Mouse (Mus musculus): Measurements from ENCODE around the gene Tspan18.
A peak's percentile ranks its signal among the peaks of the same experiment; 100 is the strongest.

Tspan18 gene

DNA sequence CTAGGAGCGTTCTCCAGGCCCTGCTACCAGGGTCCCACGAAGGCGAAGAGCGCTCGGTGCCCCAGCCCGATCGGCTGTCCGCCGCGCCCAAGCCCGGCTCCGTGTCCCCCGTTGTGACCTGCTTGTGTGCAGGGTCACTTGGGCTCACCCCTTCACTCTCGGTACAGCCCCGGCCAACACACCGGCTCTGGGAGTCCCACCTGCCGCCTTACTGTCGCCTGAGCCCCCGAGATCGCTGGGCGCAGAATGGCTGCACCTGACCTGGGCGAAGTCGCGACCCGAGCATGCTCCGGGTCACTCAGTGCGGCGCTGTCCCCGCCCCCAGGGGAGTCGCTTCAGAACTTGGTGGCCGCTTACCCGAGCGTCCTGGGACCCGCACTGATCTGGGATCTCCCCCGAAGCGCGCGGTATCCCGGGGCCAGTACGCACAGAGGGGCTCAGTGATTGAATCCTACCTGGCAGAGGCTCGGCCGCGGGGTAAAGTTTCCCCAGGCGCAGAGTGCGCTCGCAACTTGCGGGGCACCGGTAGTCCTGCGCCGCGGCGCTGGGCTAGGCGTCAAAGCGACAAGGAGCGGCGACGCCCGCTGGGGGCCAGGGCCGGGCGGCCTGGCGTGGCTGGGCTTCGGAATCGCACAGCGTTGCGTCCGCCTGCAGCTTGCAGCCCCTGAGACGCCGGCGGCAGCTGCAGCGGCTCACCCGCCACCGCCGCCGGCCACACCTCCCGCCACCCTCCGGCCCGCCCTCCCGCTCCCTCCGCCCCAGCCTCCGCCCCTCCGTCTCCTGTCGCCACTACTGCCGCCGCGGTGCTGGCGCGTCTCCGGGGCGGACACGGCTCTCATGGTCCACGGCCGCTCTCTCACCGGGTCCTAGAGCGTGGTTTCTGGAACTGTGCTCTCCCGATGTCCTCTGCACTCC is at the start of gene Tspan18:
Gene Tspan18 (minus strand): TSS at position 689 of the 915 bp plus-strand sequence.
- DNase-seq (ENCODE audit: low read depth, low spot score), result peak; percentile 27

DNA sequence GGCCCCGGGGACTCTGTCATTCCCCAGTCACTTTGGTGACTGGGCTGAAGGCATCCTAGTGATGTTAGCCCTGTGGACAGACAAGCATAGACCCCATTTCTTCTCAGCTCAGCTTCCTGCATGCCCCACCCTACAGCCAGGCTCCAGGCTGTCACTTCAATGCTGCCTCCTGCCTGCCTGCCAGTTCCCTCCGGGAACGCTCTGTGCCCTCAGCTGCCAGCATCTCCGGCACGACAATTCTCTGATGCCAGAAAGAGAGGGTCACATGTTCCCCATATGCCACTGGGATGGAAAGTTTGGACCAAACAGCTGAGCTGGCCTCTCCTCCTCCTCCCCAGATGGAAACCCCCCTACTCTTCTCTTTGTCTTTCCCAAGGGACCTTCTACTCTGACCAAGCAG is 49.5 kb upstream of the Tspan18 start:
- DNase-seq (ENCODE audit: low read depth, low spot score), result no peak

DNA sequence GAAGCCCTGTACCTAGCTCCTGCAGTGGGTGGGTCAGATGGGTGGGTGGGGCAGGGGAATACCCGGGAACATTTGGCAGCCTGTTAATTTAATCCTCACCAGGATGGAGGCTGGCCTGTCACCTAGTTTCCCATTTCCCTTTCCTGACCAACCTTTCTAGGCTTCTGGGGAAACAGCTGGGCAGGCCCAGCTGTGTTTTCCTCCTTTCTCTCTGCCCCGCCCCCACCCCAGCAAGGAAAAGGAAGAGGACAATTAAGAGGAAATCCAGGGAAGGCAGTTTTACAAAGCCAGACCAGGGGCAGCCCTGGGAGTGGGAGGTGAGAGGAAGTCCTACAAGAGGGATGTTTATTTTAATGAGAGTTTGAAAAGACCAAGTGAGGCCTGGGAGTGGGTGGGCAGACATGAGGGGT is 46.4 kb upstream of the Tspan18 start:
- DNase-seq (ENCODE audit: low read depth, low spot score), result no peak

DNA sequence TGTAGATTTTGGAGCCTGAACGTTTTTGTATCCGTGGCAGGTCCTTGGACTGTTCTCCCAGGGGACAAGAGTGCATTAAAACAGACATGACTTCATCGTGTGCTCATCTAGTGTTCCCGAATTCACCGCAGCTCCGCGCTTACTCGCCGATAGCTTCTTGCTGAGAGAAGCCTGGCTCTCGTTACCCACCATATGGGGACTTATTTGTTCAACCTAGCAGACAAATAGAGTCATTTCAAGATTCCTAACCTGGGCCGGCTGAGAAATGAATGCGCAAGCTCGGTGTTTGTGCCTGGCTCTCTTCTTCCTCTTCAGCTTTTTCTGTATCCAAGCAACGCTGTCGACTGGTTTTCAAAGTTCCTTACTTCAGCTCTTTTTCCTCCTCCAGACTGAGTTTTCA is 43.5 kb upstream of the Tspan18 start:
- no peak for DNase-seq (ENCODE audit: low read depth, low spot score)

DNA sequence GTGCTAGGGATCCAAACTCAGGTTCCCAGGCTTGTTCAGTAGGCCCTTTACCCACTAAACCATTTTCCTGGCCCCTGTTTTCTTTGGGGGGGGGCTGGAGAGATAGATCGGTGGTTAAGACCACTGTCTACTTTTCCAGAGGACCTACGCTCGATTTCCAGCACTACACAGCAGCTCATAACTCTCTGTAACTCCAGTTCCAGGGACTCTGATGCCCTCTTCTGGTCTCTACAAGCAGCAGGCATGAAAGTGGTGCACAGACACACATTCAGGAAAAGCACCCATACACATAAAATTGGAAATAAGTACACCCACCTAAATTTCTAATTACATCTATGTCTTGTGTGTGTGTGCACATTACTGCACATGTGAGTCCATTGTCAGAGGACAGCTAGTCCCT is 42.9 kb upstream of the Tspan18 start:
- no peak for DNase-seq (ENCODE audit: low read depth, low spot score)

DNA sequence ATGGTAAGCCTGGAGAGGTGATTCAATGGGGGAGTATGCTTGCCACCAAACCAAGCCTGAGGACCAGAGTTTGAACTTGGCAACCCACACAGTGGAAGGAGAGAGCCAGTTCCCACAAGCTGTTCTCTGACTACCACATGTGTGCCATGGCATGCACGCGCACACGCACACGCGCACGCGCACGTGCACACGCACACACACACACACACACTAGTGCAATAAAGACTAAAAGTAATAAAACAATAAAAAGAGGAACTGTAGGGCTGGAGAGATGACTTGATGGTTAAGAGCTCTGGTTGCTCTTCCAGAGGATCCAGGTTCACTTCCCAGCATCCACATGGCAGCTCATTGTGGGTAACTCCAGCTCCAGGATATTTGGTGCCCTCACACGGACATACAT is 38.6 kb upstream of the Tspan18 start:
- no peak for DNase-seq (ENCODE audit: low read depth, low spot score)

DNA sequence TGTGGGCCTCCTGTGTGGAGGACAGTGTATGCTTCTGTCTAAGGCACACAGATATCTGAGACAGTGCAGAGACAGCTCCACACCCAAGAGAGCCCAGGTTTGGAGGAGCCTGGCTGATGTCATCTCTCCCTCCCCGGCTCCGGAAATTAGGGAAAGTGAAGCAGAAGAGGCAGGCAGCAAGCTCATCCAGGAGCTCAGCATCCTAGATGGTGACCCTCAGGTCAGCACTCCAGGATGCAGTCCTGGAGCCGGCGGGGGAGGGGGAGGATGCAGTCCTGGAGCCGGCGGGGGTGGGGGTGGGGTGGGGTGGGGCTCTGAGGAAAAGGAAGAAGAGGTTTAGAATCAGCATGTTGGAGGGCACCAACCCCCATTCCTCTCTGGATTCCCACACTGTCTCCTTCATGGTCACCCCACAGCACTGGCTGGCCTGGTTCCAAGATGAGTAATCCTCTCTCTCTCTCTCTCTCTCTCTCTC is 37.8 kb upstream of the Tspan18 start:
- DNase-seq (ENCODE audit: low read depth, low spot score), result no peak

DNA sequence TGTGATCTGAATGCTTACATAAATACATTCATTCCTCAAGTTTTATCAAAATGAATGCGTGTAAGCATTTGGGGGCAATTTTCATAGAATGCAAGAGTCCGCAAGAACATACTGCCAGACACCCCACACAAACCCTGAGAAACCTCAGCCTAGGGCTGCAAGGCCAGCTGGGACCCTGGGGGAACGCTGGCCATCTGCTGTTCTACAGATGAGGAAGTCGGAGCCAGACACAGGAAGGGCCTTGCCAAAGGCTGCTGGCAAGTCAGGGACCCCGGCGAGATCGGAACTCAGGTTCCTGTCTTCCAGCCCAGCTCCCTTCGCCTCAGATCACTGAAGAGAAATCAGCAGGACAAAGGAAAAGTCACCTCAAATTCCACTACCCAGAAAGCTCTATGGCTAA is 34.6 kb upstream of the Tspan18 start:
- DNase-seq (ENCODE audit: low read depth, low spot score), result no peak

DNA sequence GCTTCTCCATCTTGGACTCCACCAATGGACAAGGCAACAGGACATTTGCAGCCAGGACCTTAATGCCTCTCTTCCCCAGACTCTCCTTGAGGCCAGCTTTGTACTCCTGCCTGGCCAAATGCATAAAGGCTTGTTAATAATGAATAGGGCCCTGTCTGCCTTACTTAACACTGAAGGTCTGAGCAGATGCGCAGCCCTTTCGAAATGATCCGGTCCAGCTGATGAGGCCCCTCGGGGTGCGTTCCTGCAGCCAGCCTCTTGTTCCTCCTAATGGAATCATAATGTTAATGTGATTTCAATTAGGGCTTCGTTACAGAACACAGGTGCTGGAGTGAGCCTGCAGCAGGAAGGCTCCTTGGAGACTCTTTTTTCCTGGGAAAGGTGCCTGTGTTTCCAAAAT is 33.7 kb upstream of the Tspan18 start:
- no peak for DNase-seq (ENCODE audit: low read depth, low spot score)

DNA sequence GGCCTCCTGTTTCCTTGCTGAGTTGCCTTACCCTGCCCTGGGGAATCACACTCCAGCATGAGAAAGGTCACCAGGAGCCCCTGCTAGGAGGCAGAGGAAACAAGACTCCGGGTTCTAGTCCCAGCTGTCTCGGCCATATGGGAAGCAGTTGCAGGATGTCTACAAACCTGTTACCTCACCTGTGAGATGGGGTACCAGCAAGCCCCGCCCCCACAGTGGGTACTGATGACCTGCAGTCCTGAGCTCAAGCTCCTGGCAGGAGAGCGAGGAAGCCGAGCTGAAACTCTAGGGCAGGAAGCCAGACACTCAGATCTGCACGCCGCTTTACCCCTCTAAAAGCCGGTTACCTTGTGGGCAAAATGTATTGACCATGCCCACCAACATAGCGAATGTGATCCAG is 31.1 kb upstream of the Tspan18 start:
- DNase-seq (ENCODE audit: low read depth, low spot score), result no peak

DNA sequence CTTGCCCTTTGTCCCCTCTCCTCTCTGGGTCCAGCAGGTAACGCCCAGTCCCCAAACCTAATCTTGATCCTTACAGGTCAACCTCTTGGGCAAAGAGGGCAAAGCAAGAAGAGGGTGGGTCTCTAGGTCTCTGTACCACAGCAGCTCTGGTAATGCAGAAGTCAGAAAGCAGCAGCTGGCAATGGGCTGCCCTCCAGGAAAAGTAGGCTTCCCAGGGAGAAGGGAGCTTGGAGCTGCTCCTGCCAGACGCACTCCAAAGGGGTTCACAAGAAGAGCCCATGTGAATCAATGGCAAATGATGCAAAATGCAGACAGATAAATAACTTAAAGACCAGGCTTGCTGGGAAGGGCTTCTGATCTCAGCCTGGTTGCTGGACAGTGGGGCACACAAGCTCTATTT is 30.6 kb upstream of the Tspan18 start:
- DNase-seq (ENCODE audit: low read depth, low spot score), result no peak

DNA sequence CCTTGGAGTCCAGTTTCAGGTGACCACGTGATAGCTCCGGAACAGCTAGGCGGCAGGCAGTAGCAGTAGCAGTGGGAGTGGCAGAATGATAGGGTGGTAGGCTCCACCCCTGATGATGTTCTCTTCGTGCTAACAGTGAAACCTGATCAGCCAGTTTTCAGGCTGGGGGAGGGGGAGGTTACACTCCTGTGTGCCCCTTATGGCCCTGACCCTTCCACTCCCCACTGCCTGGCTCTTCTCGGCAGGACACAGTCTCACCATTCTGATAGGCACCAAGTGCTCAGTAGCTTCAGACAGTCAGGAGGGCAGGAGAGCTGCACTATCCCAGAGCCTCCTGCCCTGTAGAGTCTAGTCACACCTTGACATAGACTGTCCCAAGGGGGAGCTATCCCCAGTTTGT is 27.1 kb upstream of the Tspan18 start:
- no peak for DNase-seq (ENCODE audit: low read depth, low spot score)

DNA sequence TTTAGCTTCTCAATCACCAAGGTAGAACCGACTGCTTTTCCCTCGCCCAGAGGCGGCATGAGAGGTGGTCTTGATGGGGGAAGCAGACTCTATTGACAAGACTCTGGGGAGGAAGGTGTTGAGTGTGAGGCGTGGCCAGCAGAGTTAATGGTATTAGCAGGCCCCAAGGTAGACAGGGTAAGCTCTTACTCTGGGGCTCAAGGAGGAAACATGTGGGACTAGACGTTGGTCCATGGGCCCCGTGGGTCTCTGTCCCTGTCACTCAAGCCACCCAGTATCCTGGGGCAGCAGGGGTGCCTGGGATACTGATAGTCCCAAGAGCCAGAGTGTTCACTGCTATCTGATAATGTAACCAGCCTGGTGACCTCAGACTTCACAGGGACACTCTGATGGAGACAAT is 26.0 kb upstream of the Tspan18 start:
- DNase-seq (ENCODE audit: low read depth, low spot score), result no peak

DNA sequence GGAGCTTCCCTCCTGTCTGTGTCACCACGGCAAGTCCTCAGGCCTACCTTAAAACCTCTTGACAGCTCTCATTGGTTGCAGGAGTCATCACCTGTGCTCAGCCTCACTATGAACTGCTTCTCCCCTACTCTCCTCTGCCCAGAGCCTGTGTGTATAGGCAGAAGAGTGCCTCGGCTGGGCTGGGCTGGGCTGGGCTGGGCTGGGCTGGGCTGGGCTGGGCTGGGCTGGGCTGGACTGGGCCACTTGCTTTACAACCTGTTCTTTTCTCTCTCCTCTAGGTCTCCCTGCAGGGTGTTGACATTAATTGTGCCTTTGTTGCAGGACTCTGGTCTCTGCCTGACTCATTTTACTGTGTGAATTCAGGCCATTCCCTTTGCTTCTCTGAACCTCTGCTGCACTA is 23.1 kb upstream of the Tspan18 start:
- DNase-seq (ENCODE audit: low read depth, low spot score), result no peak

DNA sequence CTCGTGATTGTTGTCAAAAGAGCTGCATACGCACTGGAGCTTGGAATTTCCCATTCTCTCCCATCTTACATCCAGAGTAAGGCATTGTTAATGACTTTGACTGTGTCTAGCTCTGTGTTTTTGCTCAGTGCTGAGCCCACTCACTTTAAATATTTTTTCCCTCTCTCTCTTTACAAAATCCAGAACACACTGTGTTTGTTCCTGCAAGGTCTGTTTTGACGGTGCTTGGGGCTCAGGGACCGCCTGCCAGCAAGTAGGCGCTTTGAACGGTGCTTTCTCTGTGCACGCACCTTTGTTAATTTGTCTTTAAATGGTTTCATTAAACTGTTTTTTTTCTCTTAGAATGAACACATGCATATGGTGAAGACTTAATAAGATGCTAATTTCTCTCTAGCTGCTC is 21.5 kb upstream of the Tspan18 start:
- DNase-seq (ENCODE audit: low read depth, low spot score), result no peak

DNA sequence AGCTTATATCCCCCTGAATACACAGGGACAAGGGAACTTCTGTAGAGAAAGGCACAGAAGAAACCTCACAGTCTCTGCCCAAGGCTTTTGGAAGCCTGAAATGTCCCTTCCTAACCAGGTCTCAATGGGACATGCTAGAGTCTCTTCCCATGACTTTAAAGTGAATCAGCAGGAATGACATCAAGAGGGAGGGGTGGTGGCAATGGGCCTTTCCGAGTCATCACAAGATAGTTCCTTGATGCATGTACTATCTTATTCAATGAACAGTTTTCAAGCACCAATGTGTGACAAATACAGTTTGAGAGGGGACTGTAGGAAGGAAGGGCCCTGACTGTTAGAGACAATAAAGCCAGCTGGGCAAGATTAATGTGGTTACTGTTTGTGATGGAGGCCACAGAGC is 20.3 kb upstream of the Tspan18 start:
- no peak for DNase-seq (ENCODE audit: low read depth, low spot score)

DNA sequence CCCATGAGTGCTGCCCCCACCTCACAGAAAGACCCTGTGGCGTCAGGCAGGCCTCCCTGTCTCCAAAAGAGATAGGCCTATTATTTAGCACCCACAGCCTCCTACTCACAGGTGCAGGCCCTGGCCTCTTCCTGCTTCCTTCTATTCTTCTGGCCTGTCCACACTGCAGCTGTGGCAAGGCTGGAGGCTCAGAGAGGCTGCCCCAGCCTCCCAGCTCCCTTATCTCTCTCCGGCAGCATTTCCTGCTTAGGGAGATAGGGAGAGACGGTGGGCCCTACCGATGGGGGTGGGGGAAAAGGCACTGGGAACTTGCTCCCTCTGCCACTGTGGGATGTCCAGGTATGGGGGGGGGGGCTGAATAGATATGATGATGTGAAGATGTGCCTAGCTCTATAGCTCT is 19.4 kb upstream of the Tspan18 start:
- DNase-seq (ENCODE audit: low read depth, low spot score), result no peak

DNA sequence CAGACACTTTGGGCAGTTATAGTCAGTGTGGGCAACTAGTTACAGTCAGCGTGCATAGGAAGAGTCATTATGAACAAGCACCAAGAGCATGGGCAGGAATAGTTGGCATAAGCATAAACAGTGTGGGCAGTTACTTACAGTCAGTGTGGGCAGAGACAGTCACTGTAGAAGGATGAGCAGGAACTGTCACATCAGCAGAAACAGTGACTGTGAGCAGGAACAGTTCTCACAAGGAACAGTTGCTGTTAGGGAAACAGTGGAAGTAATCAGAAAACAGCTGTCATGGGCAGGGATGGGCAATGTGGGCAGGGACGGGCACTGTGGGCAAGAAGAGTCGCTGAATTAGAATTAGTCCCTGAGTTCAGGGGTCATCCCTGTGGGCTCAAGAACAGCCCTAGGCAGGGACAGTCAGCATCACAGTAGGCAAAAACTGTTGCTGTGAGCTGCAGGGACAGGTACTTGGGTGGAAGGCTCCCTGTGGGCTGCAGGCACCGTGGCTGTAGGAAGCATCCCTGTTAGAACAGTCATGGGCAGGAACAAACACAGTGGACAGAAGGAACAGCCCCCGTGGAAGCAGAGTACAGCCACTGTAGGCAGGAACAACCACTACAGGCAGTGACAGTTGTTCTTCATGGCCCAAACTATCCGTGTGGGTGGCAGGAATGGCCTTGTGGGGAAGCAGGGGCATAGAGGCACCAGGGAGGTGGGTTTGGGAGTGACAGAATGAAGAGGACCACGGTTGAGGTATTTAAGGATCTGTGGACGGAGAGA is 18.8 kb upstream of the Tspan18 start:
- no peak for DNase-seq (ENCODE audit: low read depth, low spot score)

DNA sequence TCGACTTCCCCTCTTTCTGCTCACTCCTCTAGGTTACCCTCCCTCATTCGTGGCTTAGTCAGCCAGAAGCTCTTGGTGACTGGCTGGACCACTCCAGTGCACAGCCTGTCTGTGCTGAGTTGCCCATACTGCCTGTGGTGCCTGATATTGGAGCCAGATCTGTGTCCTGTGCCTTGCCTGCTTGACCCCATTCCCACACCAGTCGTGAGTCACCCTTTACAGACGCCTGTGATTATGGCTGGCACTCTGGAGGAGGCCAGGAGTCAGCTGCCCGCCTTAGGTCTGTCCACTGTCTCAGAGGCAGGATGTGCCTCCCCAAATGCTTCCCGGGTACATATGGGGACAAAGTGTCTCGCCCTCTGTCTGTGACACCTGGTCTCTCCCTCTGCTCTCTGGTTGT is 17.0 kb upstream of the Tspan18 start:
- no peak for DNase-seq (ENCODE audit: low read depth, low spot score)

DNA sequence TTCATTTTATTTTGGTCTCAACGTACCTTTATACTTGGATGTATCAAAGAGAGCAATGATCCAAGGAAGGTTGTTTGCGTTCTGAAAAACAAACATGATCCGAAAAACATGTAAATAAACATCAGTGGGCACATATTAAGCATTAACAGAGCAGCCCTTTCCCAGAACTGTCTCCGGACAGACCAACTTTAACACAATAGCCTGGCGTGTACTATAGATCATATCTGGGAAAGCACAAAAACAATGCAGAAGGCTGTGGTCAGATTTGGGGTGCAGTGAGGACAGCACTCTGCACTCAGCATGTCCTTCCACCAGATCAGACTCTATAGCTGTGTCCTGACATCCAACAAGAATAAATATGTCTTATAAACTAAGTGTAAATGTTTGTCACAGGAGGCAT is 12.7 kb upstream of the Tspan18 start:
- DNase-seq (ENCODE audit: low read depth, low spot score), result no peak

DNA sequence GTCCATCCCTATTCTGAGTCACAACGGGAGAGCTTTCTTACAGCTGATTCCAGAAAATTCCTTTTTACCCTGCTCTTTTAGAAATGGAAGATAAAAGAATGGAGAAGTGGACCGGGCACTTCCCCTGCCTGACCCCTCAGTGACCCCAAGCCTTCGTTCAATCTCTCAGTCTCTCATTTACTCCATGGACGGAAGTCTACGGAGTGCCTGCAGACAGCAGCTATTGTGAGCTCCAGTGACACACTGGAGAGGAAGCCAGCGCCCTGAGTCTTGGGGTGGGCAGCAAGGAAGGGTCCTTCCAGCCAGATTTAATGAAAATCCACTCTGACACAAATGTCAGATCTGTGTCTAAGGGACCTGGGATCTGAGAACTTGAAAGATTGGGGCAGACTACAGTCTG is 12.3 kb upstream of the Tspan18 start:
- DNase-seq (ENCODE audit: low read depth, low spot score), result no peak

DNA sequence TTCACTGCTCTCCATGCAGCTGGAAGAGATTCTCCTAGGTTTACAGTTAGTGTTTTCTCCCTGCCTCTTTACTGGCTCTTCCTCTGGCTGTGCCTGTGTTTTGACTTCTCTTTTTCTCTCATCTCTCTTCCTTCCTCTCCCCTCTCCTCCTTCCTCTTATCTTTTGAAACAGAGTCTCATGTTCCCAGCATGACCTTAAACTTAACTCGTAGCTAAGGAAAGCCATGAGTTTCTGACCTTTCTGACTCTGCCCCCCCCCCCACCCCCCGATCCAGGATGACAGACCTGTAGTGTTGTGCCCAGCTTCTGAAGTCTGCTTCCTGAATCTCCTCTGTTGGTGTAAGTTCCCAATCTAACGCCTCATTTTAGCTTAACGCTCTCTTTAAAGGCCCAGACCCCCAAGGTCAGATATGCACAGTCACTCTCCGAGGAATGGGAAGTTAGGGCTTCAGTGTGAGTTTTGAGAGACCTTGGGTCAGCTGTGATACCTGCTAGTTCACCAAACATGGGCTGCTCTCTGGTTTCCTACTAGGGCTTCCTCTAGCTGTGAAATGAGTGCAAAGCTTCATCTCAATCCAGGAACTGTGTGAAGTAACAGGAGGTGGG is 11.5 kb upstream of the Tspan18 start:
- DNase-seq (ENCODE audit: low read depth, low spot score), result no peak
